Mouse (Mus musculus) embryonic facial prominence, embryonic 15.5 days (tissue): ENCODE measurements around the gene Tapbp. TPM values are rescaled to one million over a fixed set of nuclear protein-coding genes. Genes with fewer than 3 reads are reported as not detected.
"Not testable (repeated sequence)": the region's sequence is repeated elsewhere in the genome, so short reads cannot be mapped to it uniquely, and the experiment has no call there.

Experiments used
- ATAC-seq: fragments of 200-750 bp; cut with Nextera tagmentation; 2 replicates; pipeline ENCODE4 v1.8.0; 2017; ENCODE audit warnings: low read depth, moderate TSS enrichment; ENCODE audit not compliant: insufficient number of reproducible peaks, low FRiP score, low TSS enrichment
- H3K27ac ChIP-seq: fragments of 300-500 bp; sonication (generic); replicated peaks from 2 replicates; pipeline ENCODE4 v1.5.1; 2015; ENCODE audit warnings: mild to moderate bottlenecking, inconsistent platforms
- H3K27me3 ChIP-seq: fragments of 300-500 bp; sonication (generic); 2 replicates; pipeline ENCODE4 v1.6.1; 2015; ENCODE audit warnings: inconsistent platforms
- H3K36me3 ChIP-seq: fragments of 300-500 bp; sonication (generic); 2 replicates; pipeline ENCODE4 v1.6.1; 2015; ENCODE audit warnings: mild to moderate bottlenecking, inconsistent platforms
- H3K4me1 ChIP-seq: fragments of 300-500 bp; sonication (generic); 2 replicates; pipeline ENCODE4 v1.6.1; 2015; ENCODE audit warnings: inconsistent platforms
- H3K4me2 ChIP-seq: fragments of 300-500 bp; sonication (generic); replicated peaks from 2 replicates; pipeline ENCODE4 v1.6.1; 2015; ENCODE audit warnings: mild to moderate bottlenecking, inconsistent platforms
- H3K4me3 ChIP-seq: fragments of 300-500 bp; sonication (generic); replicated peaks from 2 replicates; pipeline ENCODE4 v1.5.1; 2015; ENCODE audit warnings: mild to moderate bottlenecking, inconsistent platforms
- H3K9ac ChIP-seq: fragments of 300-500 bp; sonication (generic); 2 replicates; pipeline ENCODE4 v1.6.1; 2015; ENCODE audit warnings: inconsistent platforms
- H3K9me3 ChIP-seq: fragments of 300-500 bp; sonication (generic); replicated peaks from 2 replicates; pipeline ENCODE4 v1.6.1; 2016; ENCODE audit warnings: inconsistent platforms
- WGBS: fragments of 180-500 bp; shearing (Covaris S2); methylation state at CpG from one replicate; pipeline ENCODE4 v1.1.7; 2015; 5-methylcytosine and 5-hydroxymethylcytosine counted together
- polyA plus RNA-seq: library from polyadenylated mRNA; unstranded; fragments of >200 nt; fragmentation: Nextera tagmentation; extraction: Ambion mirVana; gene quantifications from 2 replicates; pipeline ENCODE4 v1.2.1, GENCODE M21; 2015

Gene Tapbp
- polyA plus RNA-seq, 1 experiment from 2014 or later: 49.3 TPM

DNA sequence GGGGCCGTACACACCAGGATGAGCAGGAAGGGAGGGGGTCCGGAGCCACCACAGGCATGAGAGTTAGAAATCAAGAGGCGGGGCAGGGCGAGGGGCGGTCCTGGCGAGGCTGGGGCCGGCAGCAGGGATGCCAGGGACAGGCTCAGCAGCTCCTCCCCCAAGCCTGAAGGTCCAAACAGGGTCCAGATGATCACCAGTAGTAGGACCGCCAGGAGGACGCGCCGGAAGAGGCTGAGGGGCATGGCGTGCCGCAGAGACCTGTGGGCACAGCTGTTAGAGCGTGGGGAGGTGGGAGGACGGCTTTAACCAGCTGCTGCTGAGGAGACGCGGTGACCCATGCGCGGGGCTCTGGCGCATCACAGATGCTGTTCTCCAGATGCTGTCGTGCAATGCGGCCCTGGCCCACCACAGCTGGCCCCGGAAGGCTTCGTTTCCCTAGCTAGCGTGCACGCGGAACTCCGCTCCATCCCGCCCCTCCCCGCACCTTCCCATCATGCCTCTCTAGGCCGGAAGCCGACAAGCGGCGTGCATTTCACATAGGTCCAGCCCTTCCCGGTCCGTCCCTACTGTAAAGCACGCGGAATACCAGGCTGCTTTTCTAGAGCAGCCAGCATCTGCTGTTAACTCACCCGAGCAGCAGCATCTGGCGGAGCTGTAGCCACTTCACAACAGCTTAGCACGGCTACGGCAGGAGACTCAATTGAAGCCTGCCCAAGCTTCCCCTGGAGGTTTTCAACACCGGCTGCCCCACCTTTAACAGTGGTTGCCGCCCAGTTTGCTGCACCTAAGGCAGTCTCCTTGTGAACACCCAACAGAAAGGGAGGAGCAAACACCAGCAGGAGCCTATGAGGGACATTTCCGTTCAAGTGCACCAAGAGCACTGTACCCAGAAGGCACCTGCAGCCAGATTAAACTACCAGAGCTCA, 35.6 kb downstream of the Tapbp start, which contains the start of gene B3galt4:
Gene B3galt4 (minus strand): TSS at position 468 of the 926 bp plus-strand sequence.
- ATAC-seq: peak; percentile 83
- Histone ChIP-seq H3K36me3 (peaks cover 55% of the 10 kb centered on the region), H3K4me3 (peak within 1 kb of the TSS; percentile 53), H3K4me2 (peak within 1 kb of the TSS; percentile 94), H3K4me1 (peaks cover 60% of the 10 kb centered on the region), H3K9me3 (no peaks in the 10 kb centered on the region), H3K27me3 (no peaks in the 10 kb centered on the region), H3K9ac (peak within 1 kb of the TSS; percentile 50), H3K27ac (peak within 1 kb of the TSS; percentile 96)
- WGBS: under 1% methylated on average over 45 of the region's 45 CpGs

DNA sequence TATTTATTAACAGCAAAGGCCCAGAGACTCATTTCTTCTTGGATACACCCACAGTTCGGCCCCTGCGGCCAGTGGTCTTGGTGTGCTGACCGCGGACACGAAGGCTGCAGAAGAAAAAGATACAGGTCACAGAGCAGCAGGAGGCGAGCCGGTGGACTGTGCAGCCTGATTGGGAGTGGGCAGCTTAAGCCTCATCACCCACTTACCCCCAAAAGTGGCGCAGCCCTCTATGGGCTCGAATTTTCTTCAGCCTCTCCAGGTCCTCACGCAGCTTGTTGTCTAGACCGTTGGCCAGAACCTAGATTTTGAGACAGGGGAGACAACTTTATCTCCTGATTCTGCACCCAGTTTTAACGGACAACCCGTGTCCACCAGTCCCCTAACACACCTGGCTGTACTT, 36.3 kb downstream of the Tapbp start:
- WGBS: 78% methylated on average over 13 of the region's 13 CpGs
- not testable (repeated sequence) for H3K9me3 ChIP-seq, H3K9ac ChIP-seq, H3K27me3 ChIP-seq, ATAC-seq
- Histone ChIP-seq H3K4me1 (peaks cover 66% of the 10 kb centered on the region), H3K4me3 (peak overlapping the region; percentile 53), H3K36me3 (peaks cover 50% of the 10 kb centered on the region), H3K27ac (peak overlapping the region; percentile 96), H3K4me2 (peak overlapping the region; percentile 94)

DNA sequence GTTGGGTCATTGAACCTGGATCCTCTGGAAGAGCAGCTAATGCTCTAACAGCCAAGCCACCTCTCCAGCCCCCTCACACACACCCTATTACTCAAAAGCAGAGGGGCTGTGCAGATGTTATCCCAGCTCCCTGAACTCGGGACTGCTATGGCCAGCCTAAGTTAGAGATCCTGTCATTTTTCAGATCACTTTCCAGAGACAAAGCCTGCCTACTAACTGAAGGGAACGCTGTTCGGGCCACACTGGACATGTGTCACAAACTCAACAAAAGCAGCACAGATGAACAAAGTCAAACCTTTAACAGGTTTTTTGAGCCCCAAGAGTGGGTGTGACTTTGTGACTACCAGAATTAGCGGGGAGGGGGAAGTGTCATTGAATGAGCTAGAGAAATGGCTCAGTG, 37.2 kb downstream of the Tapbp start:
- ATAC-seq: no peak
- H3K27me3 ChIP-seq: no peaks in the 10 kb centered on the region
- 0 out of 2 replicates have a peak overlapping the region, but pooled peaks have one; percentile 3 for H3K4me2 ChIP-seq
- 0 out of 2 replicates have a peak overlapping the region, but pooled peaks have one; percentile 21 for H3K9ac ChIP-seq
- 80% methylated on average over 4 of the region's 4 CpGs for WGBS
- 0 out of 2 replicates have a peak overlapping the region, but pooled peaks have one; percentile 87 for H3K4me3 ChIP-seq
- H3K4me1 ChIP-seq: peaks cover 71% of the 10 kb centered on the region
- no peaks in the 10 kb centered on the region for H3K9me3 ChIP-seq
- H3K36me3 ChIP-seq: peaks cover 45% of the 10 kb centered on the region
- H3K27ac ChIP-seq: peak overlapping the region; percentile 51; the same call in 1 of the 2 replicates

DNA sequence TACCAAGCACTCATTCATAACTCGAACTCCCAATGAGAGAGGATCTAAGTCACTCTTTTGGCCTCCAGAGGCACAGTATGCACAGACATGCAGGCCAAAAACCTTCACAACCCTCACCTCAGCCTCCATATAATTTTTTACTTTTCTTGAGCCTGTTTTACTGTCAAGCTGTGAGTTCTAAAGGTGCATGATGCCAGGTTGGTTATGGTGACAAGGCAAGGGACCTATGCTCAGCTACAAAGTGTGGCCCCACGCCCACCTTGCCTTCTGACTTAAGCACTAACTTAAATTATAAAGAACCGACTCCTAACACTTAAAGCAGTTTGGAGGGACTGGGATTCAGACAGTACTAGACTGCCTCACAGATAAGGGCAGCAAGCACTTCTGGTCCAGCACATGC, 37.6 kb downstream of the Tapbp start:
- H3K4me2 ChIP-seq: 0 out of 2 replicates have a peak overlapping the region, but pooled peaks have one; percentile 3
- peak overlapping the region; percentile 51 for H3K27ac ChIP-seq
- no peak for ATAC-seq
- H3K9me3 ChIP-seq: no peaks in the 10 kb centered on the region
- peaks cover 44% of the 10 kb centered on the region for H3K36me3 ChIP-seq
- peak overlapping the region; percentile 87; the same call in 1 of the 2 replicates for H3K4me3 ChIP-seq
- WGBS: 80% methylated on average over 3 of the region's 3 CpGs
- H3K4me1 ChIP-seq: peaks cover 71% of the 10 kb centered on the region
- no peak overlapping the region for H3K9ac ChIP-seq
- no peaks in the 10 kb centered on the region for H3K27me3 ChIP-seq

DNA sequence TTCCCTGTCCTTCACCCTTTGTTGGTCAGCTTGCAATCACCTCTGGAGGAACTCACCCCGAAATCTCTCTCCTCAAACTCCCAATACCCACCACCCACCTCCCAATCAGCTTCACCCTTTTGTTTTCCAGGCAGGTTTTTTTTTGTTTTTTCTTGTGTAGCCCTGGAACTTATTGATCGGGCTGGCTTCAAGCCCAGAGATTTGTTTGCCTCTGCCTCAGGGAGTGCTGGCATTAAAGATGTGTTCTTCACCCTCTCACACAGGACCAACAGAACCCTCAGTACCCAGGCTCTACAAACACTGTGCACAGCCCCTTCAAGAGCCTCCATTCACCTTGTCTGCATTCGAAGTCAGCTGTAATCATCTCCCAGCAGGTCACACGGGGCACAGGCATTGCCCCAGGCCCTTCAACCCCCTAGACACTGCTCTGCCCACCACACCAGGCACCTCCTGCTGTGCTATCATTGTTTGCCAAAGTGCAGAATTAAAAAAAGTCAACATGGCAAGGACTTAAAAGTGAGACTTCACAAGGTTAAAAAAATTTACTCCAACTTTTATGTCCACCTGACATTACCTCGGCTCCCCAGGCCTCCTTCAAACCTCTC, 38.4 kb downstream of the Tapbp start:
- H3K4me1 ChIP-seq: peaks cover 66% of the 10 kb centered on the region
- peak overlapping the region; percentile 97 for H3K9ac ChIP-seq
- H3K36me3 ChIP-seq: peaks cover 44% of the 10 kb centered on the region
- H3K27ac ChIP-seq: peak overlapping the region; percentile 97
- no peak for ATAC-seq
- peak overlapping the region; percentile 85 for H3K4me2 ChIP-seq
- no peaks in the 10 kb centered on the region for H3K9me3 ChIP-seq
- H3K27me3 ChIP-seq: no peaks in the 10 kb centered on the region
- H3K4me3 ChIP-seq: peak overlapping the region; percentile 87
- WGBS: 32% methylated on average over 5 of the region's 5 CpGs

DNA sequence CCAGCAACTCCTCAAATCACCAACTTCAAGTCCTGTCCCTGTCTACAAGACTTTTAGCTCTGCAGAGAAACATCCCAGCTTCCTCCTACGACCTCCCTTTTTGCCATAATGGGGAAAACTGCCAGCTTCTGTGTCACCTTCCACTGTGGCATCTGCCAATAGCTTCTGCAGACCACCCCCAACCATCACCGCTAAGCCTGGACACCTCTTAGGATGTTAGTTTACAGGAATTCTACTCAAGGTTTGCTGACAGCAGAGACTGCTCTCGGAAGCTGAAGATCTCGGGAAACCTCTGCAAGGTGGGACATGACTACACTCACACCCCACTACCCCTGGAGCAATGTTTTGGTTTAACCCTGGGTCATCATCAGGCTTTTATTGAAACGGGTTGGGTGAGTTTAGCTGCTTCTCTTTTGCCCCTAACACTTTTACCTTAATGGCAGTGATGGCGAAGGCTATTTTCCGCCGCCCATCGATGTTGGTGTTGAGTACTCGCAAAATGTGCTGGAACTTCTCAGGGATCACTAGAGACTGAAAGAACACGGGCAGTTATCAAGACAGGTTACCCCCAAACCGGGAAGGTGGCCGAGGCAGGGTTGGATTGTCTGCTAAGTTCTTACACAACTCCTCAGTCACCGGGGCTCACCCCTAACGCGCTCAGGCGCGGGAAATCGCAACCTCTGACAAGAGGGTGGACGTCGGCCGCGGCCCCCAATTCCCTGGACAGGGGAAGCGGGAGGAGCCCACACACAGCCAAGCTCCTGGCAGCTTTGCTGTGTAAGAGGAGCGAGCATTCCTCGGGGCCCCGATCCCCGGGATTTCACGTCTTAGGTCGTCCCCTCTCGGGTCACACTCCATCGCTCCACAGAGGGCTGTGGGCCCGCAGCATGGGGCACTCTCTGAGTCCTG, 39.2 kb downstream of the Tapbp start:
- Histone ChIP-seq H3K4me2 (peak overlapping the region; percentile 85), H3K27me3 (no peaks in the 10 kb centered on the region), H3K4me1 (peaks cover 59% of the 10 kb centered on the region), H3K4me3 (peak overlapping the region; percentile 87), H3K27ac (peak overlapping the region; percentile 97), H3K9me3 (no peaks in the 10 kb centered on the region), H3K9ac (peak overlapping the region; percentile 97), H3K36me3 (peaks cover 46% of the 10 kb centered on the region)
- WGBS: under 1% methylated on average over 33 of the region's 33 CpGs
- ATAC-seq: peak; percentile 1; the same call in 1 of the 2 replicates

DNA sequence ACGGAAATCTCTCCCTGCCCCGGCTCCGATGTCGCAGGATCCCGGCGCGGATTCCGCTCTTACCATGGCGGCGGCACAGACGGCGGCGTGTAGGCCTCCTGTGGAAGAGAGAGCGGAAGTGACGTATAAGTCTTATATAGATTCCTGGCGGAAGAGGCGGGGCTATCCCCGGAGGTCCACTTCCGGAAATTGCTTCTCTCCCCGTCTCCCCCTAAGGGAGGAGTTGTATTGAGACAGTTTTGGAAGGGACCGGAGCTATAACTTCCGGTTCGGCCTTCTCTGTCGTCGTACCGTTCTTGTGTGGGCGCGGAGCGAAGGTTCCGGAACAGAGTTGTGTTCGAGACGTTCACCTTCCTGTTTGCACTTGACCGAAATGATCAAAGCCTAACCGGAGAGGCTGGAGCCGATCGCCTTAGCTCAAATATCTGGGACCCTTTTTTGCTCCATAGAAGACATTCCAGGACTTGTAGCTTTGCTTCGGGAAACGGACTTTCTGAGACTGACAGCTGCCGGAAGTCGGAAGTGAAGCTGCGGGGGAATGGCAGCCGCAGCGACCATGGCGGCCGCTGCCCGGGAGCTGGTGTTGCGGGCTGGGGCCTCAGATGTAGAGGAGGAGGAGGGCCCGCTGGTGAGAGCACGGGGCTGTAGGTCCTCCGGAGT, 40.0 kb downstream of the Tapbp start, which contains the start of the genes Vps52 and Rps18:
Gene Vps52 (plus strand): TSS at position 258 of the 660 bp plus-strand sequence.
Gene Rps18 (minus strand): TSS at position 447 of the 660 bp plus-strand sequence.
- H3K9ac ChIP-seq: peak within 1 kb of the TSS; percentile 97
- H3K27me3 ChIP-seq: no peaks in the 10 kb centered on the region
- no peaks in the 10 kb centered on the region for H3K9me3 ChIP-seq
- under 1% methylated on average over 50 of the region's 50 CpGs for WGBS
- peak; percentile 87 for ATAC-seq
- H3K36me3 ChIP-seq: peaks cover 53% of the 10 kb centered on the region
- H3K4me3 ChIP-seq: peak within 1 kb of the TSS; percentile 87
- peaks cover 51% of the 10 kb centered on the region for H3K4me1 ChIP-seq
- peak within 1 kb of the TSS; percentile 85 for H3K4me2 ChIP-seq
- peak within 1 kb of the TSS; percentile 97 for H3K27ac ChIP-seq

DNA sequence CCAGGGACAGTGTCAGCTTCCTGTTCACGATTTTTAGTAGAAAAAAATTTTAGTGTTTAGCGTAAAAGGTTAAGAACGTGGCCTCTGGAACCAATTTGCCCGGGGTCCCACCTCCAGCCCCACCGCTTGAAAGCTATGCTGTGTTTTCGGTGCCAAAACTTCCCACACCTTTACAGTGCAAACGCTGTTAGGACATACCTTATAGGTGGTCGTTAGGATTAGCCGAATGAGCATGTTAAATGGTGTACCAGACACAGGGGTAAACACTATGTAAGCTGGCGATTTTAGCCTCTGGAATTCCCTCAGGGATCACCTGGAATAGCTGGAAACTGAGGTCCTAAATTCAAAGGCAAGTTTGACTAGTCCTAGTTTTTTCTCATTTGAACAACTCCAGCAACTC, 40.6 kb downstream of the Tapbp start:
- Histone ChIP-seq H3K4me1 (peaks cover 45% of the 10 kb centered on the region), H3K36me3 (peaks cover 60% of the 10 kb centered on the region), H3K27ac (peak overlapping the region; percentile 97), H3K27me3 (no peaks in the 10 kb centered on the region), H3K9me3 (no peaks in the 10 kb centered on the region), H3K4me3 (peak overlapping the region; percentile 87), H3K9ac (peak overlapping the region; percentile 44), H3K4me2 (peak overlapping the region; percentile 70)
- WGBS: 10% methylated on average over 10 of the region's 10 CpGs
- no peak for ATAC-seq

DNA sequence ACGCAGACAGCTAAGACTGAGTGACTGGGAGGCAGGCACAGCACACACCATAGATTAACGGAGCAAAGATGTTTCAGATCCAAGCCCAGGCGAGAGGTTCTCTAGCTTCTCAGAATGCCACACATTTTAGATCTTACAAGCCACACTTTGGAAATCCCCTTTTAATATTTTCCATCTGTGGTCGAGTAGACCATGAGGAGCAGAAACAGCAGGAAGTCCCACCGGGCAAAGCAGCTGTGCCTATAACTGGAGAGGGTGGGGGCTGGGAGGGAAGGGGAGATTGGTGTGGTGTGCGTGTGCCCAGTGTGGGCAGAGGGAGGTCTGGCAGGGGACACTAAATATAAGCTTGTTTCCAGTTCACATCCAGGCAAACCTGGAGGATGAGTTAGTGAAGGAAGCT, 41.8 kb downstream of the Tapbp start:
- no peaks in the 10 kb centered on the region for H3K9me3 ChIP-seq
- WGBS: 55% methylated on average over 6 of the region's 6 CpGs
- no peaks in the 10 kb centered on the region for H3K27me3 ChIP-seq
- peaks cover 61% of the 10 kb centered on the region for H3K36me3 ChIP-seq
- H3K4me2 ChIP-seq: no peak overlapping the region
- H3K27ac ChIP-seq: no peak overlapping the region
- H3K4me3 ChIP-seq: no peak overlapping the region
- ATAC-seq: no peak
- H3K4me1 ChIP-seq: peaks cover 34% of the 10 kb centered on the region
- H3K9ac ChIP-seq: no peak overlapping the region

DNA sequence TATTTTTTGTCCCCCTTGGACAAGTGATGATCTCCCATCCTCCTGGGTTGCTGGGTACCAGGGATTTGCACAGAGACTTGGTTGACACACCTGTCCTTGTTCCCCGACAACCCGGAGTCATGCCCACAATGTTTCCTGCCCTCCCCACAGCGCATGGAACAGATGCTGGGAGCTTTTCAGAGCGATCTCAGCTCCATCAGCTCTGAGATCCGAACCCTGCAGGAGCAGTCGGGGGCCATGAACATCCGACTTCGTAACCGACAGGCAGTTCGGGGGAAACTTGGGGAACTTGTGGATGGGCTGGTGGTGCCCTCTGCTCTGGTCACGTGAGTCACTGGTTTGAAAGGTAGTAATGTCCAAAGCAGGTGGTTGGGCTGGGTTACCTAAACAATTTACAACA, 42.8 kb downstream of the Tapbp start:
- Histone ChIP-seq H3K4me3 (no peak overlapping the region), H3K9me3 (no peaks in the 10 kb centered on the region), H3K4me2 (no peak overlapping the region), H3K27ac (no peak overlapping the region), H3K4me1 (peaks cover 24% of the 10 kb centered on the region), H3K27me3 (no peaks in the 10 kb centered on the region), H3K36me3 (peaks cover 61% of the 10 kb centered on the region), H3K9ac (no peak overlapping the region)
- WGBS: 95% methylated on average over 11 of the region's 11 CpGs
- ATAC-seq: no peak
